Mouse (Mus musculus): ENCODE measurements around the gene Znhit3.

Gene Znhit3

DNA sequence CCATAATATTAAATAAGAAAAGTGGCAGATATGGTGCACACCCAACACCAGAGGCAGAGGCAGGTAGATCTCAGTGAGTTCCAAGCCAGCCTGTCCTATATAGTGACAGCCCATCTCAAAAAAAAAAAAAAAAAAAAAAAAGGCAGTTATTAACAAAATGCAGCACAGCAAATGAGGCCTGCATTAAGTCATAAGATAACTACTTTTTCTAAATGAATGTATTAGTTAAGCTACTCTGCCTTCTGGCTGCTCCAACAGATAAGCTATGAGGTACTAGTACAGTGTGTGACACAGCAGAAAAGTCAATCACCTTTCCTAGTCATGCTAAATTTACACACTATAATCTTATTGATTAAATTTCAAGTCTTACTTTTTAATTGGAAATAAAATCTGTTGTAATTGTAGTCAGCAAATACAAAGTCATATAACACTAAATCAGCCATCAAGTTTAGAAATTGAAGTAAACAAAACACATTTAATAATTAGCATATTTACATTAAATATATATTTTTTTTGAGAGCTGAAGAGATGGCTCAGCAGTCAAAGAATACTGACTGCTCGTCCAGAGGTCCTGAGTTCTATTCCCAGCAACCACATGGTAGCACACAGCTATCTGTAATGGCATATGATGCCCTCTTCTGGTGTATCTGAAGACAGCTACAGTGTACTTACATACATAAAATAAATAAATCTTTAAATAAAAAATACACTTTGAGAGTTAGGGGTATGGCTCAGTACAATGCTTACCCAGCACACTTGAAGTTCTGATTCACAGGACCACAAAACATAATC lies 42.9 kb downstream of the Znhit3 start:
- no peak for DNase-seq

DNA sequence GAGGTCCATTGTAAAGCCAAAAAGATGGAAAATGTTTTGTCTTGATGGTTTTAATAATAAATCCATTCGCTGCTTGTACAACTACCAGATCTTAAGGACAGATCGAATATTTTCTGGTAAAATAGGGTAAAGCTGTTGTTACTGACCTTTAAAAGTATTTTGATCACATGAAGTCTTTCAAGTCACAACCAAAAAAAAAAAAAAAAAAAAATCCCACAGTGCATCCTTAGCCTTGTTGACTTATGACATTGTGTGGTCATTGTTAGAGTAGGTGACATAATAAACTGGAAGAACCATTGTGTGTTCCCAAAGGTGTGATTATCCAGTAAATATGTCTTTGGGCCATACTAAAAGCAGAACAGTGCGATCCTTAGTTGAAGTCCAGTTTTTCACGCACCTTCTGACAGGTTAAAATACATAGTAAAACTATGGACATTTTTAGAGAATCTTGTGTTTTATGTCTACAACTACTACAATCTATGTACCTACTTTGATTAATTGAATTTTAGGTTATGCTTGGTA lies 44.6 kb downstream of the Znhit3 start:
- no peak for DNase-seq

DNA sequence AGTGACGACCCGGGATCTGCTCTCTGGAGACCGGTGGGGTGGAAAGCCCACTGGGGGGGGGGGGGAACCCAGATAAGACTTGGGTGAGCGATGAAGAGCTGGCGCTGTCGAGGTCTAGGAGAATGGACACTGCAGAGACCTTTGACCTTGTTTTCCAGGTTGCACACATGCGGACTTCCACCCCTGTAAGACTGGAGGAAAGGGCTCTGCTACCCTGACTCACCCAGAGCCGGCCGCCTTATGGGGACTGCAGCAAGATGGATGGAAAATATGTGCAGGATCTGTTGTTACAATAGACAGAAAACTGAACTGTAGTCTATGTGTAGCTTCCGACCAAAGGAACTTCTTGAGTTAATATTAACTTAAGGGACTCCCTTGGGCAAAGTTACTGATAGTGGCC lies 45.1 kb downstream of the Znhit3 start:
- DNase-seq: no peak

DNA sequence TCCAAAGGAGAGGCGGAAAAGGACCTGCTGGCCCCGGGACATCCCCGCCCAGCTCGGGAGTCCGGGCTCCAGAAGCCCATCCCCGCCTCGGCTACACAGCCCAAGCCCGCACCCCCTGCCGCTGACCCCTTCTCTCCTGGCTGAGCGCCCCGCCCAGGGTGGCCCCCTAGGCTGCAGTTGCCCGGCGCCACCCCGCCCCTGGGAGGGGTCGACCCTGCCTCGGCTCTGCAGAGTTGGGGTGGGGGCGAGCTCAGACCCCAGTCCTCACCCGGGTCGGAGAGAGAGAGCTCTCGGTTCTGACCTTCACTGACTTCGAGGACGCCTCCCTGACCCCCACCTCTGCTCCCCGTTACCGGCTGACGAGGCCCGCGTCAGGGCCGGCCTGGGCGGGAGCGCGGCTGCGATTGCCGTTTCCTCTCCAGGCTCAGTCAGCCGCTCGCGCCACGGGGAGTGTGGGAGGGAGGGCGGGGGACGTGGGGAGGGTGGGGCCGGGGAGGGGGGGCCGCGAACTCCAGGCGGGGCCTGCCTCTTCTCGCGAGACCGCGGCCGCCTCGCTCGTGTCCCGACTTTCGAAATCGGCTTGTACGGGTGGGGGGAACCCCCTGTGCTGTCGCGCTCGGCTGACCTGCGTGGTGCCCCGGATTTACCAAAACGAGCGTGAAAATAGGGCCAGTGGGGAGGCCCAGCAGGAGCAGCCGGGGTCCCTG lies 45.7 kb downstream of the Znhit3 start, which contains the start of gene Ggnbp2:
TSS of gene Ggnbp2 (minus strand) at position 481 of the 707 bp plus-strand sequence.
- peak; percentile 94 for DNase-seq

DNA sequence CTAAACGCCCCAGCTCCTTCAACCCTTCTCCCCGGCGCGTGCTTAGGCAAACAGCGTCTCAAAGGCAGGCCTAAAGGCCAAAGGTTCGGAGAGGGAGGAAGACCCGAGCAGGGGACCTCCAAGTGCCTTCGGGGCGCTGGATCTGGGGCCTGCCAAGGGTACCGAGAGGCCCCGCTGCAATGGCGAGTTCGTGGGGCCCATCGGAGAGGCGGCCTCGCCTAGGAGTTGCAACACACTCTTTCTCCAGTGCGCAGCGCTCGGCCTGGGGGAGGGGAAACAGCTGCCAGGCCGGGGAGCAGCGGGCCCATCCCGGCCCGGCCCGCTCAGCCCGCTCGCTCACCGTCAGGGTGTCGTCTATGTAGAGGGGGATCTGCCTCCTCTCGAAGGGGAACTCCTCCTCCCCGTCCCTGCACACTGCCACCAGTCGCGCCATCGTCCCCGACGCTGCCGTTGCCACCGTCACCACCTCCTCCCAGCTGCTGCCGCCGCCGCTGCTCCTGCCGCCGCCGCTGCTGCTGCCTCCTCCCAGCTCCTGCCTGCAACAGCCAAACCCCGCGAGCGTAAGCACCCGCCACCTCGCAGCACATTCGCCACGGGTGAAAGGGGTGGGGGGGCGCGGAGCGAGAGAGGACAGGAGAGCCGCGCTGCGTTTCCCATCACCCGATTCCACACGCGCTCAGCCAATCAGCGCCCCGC lies 46.5 kb downstream of the Znhit3 start:
- DNase-seq: peak; percentile 93

DNA sequence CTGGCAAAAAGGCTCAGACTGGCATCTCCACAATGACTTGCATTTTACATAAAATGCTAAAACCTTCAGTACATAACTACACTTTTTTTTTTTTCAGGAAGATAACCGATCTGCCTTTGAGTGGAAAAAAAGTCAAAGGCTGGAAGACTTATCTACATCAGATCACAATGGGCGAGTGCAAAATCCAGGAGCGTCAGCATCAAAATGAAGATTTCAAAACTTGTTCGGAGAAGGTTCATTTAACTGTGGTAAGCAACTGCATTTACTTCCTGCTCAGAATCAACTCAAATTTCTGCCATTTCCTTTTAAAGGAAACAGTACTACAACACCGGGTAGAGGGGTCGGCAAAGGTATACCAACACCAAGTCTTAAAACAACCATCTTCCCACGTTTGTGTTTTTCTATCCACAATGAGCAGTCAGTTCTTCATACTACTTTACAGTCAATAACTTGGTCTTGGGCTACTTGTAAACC lies 47.3 kb downstream of the Znhit3 start:
- no peak for DNase-seq

DNA sequence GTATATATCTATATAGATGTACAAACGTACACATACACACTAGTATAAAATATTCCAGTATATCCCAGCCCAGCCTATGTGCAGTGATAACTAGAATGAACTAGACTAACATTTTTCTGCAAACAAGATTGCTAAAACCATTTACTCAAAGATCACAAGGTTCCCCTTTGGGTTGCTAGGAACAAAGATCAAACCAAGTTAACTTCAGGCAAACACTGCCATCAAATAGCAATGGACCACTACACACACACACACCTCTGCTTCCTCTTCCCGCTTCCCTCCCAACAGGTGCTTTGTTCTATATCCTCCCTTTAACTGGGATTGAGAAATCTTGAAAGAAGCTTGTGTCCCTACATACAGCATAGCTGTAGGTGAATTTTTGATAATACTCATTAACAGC lies 48.6 kb downstream of the Znhit3 start:
- no peak for DNase-seq

DNA sequence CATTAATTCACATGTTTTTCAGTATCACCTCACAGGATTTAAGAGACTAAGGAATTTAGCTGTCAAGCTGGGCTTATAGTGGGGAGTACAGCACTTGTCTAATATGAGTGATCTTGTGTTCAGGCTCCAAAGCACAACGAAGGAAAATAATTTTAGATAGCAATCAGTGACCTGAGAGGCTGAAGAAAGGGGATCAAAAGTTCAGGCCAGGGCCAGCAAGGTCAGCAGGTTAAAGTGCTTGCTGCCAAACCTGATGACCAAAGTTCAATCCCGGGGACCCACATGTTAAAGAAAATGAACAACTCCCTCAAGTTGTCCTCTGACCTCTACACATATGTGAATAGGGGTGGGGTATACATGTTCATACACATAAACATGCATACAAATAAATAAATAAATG lies 50.9 kb downstream of the Znhit3 start:
- DNase-seq: no peak
